Mouse (Mus musculus): ENCODE results near the gene Fam19a1.
"Not testable (repeated sequence)": the region's sequence is repeated elsewhere in the genome, so short reads cannot be mapped to it uniquely, and the experiment has no call there.

Gene Fam19a1

DNA sequence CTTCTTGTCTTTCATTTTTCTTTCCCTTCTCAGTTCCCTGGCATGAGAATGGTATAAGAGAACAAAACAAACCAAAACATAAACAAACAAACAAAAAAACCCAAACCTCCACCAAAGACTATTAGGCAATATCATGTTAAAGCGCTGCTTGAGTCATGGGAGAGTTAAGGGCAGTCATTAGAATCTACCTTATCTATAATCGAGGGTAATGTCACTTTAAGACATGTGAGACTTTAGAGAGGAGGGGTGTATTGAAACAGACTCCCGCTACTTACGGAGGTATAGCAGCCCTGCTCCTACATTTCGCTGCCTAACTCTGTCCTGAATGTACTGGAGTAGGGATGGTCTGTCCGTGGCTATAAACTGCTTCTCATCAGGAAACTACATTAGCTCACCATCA is at the start of gene Fam19a1:
Gene Fam19a1 (plus strand): TSS at position 301 of the 400 bp plus-strand sequence.
- no peak for DNase-seq (ENCODE audit: low spot score)

DNA sequence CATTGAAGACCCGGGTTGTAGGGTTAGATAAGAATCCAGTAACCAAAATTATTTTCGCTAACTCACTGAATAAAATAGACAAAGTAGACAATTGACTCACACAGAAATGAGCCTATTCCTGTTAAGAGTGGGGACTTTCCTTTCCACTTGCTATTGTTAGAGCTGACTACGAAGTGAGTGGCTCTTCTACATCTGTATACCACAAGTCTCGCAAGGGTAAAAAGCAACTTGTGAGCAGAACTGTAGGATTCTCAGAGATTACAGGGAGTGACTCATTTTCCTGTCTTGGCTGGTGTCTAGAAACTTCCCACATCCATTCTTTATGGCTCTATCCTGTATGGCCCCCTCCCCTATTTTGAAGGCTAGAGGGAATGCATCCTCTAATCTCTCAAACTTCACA is 41.9 kb upstream of the Fam19a1 start:
- DNase-seq (ENCODE audit: low spot score): no peak

DNA sequence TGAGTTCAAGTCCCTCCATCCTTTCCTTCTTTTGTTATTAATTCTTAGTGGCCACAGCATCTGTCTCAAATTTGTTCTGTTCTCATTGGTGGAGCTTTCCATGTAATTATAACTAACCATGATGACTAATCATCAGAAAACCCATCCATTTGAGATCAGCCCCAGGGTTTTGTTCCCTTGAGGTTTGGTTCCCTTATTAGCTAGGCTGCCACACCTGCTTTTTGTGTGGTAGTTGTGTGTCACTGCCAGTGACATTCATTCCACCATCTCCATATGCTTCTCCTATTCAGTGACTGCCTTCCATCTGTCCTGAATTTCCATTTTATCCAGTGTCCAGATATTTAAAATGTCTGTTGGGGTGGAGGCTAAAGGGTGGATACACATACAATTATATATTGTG is 41.4 kb upstream of the Fam19a1 start:
- no peak for DNase-seq (ENCODE audit: low spot score)

DNA sequence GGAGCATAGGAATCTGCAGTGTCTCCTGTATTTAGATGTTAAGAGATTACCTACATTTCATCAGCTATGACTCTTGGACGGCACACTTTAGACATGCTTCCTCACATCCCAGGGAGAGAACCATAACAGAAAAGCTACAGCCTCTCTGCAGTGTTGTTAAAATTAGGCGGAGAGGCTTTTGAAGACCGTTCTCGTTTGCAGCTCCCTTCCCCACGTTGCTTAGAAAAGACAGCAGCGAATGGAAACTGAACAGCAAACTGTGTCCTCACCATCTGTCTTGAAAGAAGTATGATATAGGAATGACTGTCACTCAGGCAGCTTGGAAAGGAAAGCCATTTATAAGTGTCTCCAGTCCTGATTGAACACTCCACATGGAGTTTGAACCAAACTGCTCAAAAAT is 23.0 kb upstream of the Fam19a1 start:
- no peak for DNase-seq (ENCODE audit: low spot score)

DNA sequence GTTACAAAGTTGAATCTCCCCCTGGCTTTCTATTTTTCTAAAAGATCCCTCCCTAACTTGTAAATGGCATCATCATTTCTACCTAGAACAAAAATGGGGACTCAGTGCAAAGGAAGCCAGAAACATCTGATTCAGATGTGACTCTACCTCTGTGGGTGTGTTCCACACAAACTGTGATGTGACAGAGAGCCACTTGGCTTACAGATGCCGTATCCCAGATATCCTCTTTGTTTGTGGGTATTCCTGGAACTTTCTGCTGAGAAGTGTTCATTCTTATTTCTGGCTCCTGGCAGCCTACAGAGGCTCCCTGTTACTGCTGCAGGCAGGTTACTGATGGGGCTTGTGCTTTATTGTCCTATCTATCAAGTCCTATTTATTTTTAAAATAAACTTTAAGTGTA is 19.2 kb upstream of the Fam19a1 start:
- DNase-seq (ENCODE audit: low spot score): no peak

DNA sequence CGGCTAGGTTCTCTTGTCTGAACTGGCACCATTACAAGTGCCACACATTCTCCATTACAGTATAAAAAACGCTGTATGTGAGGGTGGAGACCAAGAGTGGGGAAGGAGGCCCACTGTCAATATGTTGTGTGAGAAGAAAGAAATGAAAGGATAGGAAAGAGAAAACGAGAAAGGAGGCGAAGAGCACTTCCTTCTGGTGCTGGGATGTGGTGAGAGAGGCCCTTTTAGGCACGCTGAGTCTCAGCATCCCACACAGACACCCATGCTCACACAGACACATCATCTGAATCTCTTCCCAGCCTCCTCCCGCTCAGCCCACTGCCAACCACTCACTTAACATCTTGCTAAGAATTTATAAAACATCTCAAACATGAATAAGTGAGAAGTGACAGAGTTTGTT is 14.7 kb upstream of the Fam19a1 start:
- no peak for DNase-seq (ENCODE audit: low spot score)

DNA sequence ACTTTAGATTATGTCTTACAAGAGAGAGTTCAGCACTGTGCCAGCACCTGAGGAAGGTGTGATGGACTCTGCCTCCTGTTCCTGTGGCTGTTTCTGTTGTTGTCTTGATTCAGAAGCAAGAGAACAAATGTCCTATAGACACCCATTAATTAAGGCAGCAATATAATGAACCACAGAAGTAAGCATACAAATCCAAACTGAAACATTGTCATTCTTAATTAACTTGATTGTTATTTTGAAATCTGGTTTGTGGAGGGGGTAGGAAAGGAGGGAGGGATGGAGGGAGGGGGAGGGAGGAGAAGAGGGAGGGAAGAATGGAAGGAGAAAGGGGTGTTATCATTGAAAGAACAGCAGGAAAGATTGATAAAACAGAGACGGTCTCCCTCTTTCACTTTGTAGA is 1.3 kb upstream of the Fam19a1 start:
- no peak for DNase-seq (ENCODE audit: low spot score)

DNA sequence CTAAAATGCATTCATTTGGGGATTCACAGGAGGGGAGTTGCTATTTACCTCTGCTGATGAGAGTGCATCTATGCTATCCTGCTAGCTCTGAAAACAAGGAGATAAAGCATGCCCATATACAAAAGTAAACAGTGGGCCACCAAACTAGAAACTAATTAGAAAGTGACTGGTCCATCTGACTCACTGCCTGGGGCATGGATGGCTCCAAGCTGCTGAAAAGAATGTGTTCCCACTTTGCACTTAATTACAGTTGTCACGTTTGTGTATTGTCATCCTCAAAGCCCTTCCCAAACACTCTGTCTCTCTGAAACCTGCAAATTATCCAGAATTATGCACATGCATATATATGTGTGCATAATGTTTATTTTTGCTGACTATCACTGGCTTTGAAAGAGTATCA is 1.2 kb downstream of the Fam19a1 start:
- DNase-seq (ENCODE audit: low spot score): no peak

DNA sequence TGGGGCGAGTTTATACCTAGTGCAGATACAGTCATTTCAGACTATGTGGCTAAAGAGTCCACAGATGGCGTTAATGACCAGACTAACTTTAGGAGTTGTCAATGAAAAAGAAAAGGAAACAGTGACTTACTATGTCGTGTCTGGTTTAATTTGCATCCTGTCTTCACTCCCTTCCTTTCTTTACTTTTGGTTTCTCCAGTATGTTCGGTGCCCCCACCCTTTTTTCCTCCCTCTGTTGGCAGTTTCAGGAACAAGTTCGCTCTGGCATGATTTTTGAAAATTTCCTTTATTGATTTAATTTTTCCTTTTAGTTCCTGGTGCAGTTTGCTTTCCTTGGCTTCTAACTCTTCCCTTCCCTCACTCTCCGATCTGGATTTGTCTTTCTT is 3.2 kb downstream of the Fam19a1 start:
- no peak for DNase-seq (ENCODE audit: low spot score)

DNA sequence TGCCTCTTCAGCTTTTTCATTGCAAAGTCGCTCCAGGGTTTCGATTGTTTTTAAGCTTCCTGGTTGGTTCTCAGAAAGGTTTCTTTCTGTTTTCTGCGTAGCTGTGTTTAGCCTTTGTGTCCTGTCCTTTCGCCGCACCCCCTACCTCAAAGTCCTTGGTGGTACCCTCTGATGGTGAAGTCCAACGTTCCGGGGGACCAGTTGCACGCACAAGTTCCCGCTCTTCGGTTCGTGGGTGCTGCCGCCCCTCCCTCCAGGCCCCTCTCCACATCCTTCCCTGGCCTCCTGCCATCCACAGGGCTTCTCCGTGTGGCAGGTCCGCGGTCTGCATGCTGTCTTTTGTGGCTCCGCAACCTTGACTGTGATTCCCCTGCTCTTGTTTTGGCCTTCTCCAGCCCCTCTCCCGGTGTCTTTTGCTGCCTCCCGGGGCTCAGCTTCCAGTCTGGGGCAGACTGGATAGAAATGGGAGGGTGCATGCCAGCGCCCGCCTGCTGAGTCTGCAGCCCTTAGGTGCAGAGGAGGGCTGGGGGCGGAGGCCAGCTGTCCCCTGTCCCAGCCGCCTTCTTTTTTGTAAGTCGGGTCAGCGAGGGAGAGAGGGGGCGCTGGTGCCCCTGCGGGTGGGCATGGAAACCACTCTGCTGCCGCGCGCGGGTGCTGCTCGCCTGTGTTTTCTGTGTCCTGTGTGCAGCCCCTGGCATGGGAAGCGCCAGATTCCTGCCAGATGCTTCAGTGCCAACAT is 3.7 kb downstream of the Fam19a1 start:
- DNase-seq (ENCODE audit: low spot score): peak; percentile 57

DNA sequence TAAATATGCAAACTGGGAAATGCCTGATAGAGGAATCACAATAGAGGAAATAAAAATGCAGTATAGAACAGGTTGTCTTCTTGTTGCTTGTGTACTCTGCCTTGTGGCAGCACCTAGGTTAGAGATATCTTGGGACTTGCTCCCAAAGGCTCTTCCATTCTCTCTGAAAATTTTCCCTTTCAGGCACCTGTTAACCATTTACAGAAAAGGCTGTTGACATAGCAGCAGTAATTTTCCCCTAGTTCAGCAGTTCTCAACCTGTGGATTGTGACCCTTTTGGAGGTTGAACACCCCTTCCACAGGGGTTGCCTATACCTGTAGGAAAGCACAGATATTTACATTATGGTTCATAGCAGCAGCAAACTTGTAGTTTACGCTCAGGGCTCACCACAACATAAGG is 30.4 kb downstream of the Fam19a1 start:
- no peak for DNase-seq (ENCODE audit: low spot score)

DNA sequence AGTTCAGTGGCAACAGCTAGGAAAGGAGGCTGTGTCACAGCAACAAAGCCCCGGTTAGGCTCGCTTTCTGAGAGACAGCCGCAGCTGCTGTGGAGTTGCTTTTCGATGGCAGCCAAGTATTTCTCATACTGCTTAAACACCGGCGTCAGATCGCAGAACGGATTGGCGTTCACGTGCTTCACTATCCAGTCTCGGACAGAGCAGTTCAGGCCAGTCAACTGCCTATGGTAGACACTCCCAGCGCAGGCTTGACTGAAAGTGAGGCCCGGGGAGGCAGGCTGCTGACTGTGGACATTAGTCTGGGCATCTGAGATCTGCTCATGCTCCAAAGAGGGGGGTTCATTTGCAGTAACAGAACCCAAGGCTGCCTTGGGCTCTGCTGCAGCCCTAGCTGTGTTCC is 52.4 kb downstream of the Fam19a1 start:
- no peak for DNase-seq (ENCODE audit: low spot score)

DNA sequence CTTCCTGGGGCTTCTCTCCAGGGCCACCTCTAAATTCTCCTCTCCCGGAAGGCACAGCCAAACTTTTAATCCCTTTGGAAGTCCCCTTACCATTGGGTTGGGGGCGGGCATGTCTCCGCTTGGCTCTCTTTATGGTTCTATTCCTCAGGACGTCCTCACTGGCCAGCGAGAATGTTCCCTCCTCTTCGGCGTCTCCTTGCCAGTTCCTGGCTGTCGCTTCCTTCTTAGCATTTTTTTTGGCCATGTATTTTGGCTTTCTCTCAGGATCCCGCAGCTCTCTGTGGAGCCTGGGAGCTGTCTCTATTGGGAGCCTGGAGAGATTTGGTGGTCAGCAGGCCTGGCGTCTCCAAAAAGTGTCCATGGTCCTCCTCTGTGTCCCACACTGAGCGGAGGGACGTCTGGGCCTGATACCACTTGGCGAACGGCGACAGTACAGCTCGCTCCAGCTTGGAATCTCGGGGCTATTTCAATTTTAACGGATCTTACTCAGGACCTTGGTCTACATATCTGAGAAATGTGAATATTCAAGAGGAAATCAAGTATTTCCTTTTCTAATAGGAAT is 52.9 kb downstream of the Fam19a1 start, which contains the start of gene 1700123L14Rik:
Gene 1700123L14Rik (minus strand): TSS at position 426 of the 562 bp plus-strand sequence.
- DNase-seq (ENCODE audit: low spot score): no peak

DNA sequence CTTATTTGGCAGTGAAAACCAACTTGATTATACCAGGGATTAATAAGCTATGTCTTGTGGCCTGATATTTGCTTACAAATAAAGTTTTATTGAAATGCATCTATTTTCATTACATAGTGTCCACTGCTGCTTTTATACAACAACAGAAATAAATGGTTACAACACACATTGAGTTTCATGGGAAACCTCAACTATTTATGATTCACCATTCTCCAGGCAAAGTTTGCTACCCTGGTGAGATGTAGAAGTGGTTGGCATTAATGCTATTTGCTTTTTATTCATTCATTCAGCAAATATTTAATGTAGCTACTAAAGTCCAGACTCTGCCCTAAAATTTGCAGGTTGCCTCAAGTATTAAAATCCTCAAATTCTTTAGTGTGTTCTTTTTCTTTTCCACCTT is 54.1 kb downstream of the Fam19a1 start:
- DNase-seq (ENCODE audit: low spot score): no peak

DNA sequence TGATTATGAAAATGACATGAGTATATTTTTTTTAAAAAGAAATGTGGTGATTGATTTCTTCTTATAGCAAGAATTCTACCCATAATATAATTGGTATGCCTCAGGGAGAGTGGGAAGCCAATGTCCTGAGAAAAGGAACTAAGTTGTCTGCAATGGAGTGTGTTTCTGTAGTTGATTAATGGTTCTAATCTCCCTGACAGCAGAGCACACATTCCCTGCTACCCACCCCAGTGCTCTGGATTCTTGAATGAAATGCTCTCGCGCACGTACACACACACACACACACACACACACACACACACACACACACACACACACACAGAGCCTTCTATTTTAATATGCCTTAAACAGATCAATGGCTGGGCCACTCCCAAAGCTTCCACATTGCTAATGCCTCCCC is 60.7 kb downstream of the Fam19a1 start:
- no peak for DNase-seq (ENCODE audit: low spot score)

DNA sequence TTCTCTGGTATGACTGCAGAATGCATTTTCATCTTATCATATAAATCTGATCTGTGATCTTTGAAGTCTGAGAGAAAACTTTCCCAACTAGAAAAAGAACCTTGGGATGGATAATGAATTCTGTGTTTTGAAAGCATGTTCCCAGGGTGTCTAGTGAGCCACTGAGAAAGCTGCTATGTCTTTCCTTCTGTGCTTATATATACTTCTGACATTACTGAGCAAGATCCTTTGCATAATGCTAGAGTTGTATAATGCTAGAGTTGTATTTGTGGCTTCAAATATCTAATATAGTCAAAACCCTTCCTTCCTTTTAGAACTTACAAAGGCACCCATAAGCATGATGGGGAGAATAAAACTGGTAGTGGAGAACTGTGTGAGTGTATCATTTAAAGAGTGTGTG is 65.6 kb downstream of the Fam19a1 start:
- no peak for DNase-seq (ENCODE audit: low spot score)

DNA sequence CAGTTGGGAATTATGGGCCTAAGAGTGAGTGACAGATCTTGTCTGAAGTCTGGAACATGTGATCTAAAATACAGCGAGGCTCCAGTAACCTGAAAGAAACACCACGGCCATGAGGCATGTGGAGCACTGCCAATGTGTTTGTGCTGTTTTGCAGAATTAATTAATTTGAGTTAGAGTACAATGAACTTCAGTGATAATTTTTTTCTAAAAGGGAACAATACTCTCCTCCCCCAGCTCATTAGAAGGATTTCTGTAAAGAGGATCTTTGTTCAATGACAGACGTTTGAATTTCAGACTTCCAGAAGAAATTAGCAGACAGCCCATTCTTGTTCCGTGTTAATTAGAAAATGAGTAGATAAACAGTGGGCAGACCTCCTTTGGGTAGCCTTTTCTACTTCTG is 70.4 kb downstream of the Fam19a1 start:
- no peak for DNase-seq (ENCODE audit: low spot score)

DNA sequence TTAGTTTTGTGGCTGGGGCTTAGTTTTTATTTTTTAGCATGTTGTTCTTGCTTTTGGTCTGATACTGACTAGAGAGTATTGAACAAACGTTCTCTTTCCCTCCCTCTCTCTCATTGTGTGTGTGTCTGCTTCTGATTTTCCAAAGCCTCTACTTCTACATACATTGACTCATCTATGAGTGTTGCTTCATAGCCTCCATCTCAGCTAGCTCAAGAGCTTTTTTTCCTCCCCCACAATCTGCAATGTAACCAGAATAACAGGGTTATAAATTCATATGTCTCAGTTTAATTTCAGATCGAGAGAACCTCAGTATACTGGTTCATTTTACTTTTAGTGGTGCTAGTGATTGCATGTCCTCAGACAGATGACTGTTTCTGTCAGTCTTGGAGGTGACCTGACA is 73.6 kb downstream of the Fam19a1 start:
- DNase-seq (ENCODE audit: low spot score): no peak

DNA sequence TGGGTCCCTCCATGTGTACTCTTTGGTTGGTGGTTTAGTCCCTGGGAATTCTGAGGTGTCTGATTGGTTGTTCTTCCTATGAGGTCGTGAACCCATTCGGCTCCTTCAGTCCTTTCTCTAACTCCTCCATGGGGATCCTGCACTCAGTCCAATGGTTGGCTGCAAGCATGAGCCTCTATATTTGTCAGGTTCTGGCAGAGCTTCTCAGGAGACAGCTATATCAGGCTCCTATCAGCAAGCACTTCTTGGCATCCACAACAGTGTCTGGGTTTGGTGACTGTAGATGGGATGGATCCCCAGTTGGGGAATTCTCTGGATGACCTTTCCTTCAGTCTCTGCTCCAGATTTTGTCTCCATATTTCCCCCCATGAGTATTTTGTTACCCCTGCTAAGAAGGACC is 86.0 kb downstream of the Fam19a1 start:
- DNase-seq (ENCODE audit: low spot score): not testable (repeated sequence)

DNA sequence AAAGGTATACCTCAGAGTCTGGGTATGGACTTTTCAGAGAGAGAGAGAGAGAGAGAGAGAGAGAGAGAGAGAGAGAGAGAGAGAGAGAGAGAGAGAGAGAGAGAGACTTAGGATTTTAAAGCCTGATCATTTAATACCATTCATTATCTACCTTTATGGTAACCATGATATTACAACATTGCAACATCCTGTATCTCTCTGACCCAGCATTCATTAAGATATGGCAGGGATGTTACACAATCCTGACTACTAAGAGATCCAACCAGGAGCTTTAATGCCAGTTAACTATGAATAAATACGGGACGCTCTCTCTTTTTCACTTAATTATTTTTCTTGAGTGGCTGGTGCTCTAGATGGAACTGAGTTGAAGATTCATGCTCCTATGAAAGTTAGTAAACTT is 92.4 kb downstream of the Fam19a1 start:
- no peak for DNase-seq (ENCODE audit: low spot score)

DNA sequence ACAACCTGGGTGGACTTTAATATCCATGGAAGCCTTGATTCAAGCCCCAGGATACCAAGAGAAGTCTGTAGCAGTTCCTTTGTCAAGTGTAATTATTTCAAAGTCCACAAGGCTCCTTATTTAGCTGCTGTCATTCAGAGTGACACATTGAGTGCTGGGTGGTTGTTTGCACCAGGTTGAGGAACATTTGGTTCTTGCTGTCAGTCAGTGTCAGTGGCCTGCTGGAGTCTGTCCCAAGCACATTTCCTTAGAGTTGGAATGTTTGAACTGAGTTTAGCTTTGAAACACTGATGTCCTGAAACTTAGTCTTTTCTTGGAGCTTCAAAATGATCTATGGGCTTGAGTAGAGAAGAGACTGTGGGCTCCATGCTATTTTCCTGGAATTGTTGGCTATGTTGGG is 121.9 kb downstream of the Fam19a1 start:
- DNase-seq (ENCODE audit: low spot score): no peak

DNA sequence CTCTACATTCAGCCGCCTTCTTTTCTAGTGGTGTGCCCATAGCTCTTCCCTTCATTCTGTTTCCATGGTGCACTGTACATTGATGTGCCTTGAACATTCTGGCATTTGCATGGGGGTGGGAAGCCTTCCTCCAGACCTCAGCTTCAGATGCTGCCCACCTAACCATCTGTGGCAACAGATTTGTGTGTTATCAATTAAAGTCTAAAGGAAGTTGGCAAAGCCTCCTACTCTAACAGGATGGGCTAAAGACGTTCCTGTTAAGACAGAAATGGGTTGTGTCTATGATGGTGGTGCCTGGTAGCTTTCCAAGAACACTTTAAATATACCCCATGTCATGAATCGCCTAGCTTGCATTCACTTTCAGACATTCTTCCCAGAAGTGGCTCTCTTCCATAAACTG is 131.4 kb downstream of the Fam19a1 start:
- no peak for DNase-seq (ENCODE audit: low spot score)

DNA sequence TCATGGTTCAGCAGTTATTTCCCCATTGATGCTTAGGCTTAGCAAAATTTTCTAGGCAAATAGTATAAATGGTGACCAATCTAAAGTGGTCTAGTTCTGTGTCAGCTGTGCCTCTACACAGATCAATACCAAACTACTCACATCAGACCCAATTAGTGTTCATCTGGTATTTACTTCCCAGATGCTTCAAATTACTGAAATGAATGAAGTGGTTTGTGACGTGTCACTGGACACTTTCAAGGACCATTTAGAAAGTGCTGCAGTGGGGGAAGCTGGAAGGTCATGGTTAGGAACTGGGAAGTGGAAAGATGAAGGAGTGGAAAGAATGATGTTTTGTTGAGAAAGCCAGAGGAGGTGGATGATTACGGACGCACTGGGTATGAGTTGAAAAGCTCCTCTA is 139.0 kb downstream of the Fam19a1 start:
- no peak for DNase-seq (ENCODE audit: low spot score)

DNA sequence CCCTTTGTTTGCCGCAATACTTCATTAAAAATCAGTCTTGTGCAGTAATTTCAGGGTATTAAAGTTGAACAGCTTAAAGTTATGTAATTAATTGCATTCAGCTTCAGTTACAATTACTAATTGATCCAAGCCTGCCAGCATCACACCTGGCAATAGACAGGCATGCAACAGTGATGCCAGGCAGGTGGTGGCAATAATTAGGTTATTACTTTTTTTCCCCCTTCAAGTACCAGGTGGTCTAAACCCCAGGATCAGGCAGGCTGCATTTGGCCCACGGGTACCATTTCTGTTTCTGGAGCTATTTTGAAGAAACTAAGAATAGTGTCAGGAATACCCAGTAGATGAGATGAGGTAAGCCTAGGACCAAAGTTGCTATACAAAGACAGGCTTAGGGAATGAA is 141.9 kb downstream of the Fam19a1 start:
- DNase-seq (ENCODE audit: low spot score): no peak
